Mouse (Mus musculus) heart, embryonic 12.5 days (tissue): Measurements from ENCODE around the gene Btbd8. TPM values are rescaled to one million over a fixed set of nuclear protein-coding genes. Genes with fewer than 3 reads are reported as not detected.
A peak's percentile ranks its signal among the peaks of the same experiment; 100 is the strongest.

Source experiments
- ATAC-seq: fragments of 200-750 bp; cut with Nextera tagmentation; 2 replicates; pipeline ENCODE4 v1.8.0; 2017; ENCODE audit warnings: moderate TSS enrichment, moderate library complexity; ENCODE audit not compliant: insufficient number of reproducible peaks, low FRiP score
- H3K27ac ChIP-seq: fragments of 300-500 bp; sonication (generic); 2 replicates; pipeline ENCODE4 v1.5.1; 2016; ENCODE audit warnings: mild to moderate bottlenecking, moderate library complexity; ENCODE audit not compliant: poor library complexity, severe bottlenecking
- H3K27me3 ChIP-seq: fragments of 300-500 bp; sonication (generic); replicated peaks from 2 replicates; pipeline ENCODE4 v1.6.1; 2016; ENCODE audit warnings: mild to moderate bottlenecking, moderate library complexity
- H3K36me3 ChIP-seq: fragments of 300-500 bp; sonication (generic); 2 replicates; pipeline ENCODE4 v1.6.1; 2016; ENCODE audit warnings: mild to moderate bottlenecking, moderate library complexity
- H3K4me1 ChIP-seq: fragments of 300-500 bp; sonication (generic); replicated peaks from 2 replicates; pipeline ENCODE4 v1.6.1; 2016; ENCODE audit warnings: mild to moderate bottlenecking
- H3K4me2 ChIP-seq: fragments of 300-500 bp; sonication (generic); 2 replicates; pipeline ENCODE4 v1.6.1; 2016; ENCODE audit warnings: mild to moderate bottlenecking, moderate library complexity
- H3K4me3 ChIP-seq: fragments of 300-500 bp; sonication (generic); 2 replicates; pipeline ENCODE4 v1.5.1; 2016; ENCODE audit warnings: mild to moderate bottlenecking
- H3K9ac ChIP-seq: fragments of 300-500 bp; sonication (generic); 2 replicates; pipeline ENCODE4 v1.6.1; 2016; ENCODE audit warnings: mild to moderate bottlenecking, moderate library complexity
- H3K9me3 ChIP-seq: fragments of 300-500 bp; sonication (generic); replicated peaks from 2 replicates; pipeline ENCODE4 v1.6.1; 2016; ENCODE audit warnings: mild to moderate bottlenecking, moderate library complexity
- WGBS: fragments of 180-500 bp; shearing (Covaris S2); methylation state at CpG from one replicate; pipeline ENCODE4 v1.1.7; 2016; 5-methylcytosine and 5-hydroxymethylcytosine counted together
- polyA plus RNA-seq: library from polyadenylated mRNA; unstranded; fragments of >200 nt; fragmentation: Nextera tagmentation; extraction: Ambion mirVana; gene quantifications from 2 replicates; pipeline ENCODE4 v1.2.1, GENCODE M21; 2016

The Btbd8 gene
- polyA plus RNA-seq, 1 experiment from 2014 or later: 4.4 TPM

- H3K4me2 ChIP-seq: no peak overlapping the region
- no peaks in the 10 kb centered on the region for H3K36me3 ChIP-seq
- H3K4me1 ChIP-seq: 0 out of 2 replicates have a peak, but pooled peaks cover 2% of the 10 kb centered on the region
- no peaks in the 10 kb centered on the region for H3K9me3 ChIP-seq
- H3K27ac ChIP-seq: no peak overlapping the region
- no peaks in the 10 kb centered on the region for H3K27me3 ChIP-seq
- no peak overlapping the region for H3K4me3 ChIP-seq
- H3K9ac ChIP-seq: no peak overlapping the region
- WGBS: 91% methylated on average over 4 of the region's 4 CpGs
- no peak for ATAC-seq
These were observed 80.8 kb downstream of the Btbd8 start for GRCm38 (mm10) chr5:107518602-107519001.

GRCm38 (mm10) chr5:107521386-107521785, 83.6 kb downstream of the Btbd8 start:
- no peak overlapping the region for H3K9ac ChIP-seq
- H3K4me3 ChIP-seq: no peak overlapping the region
- ATAC-seq: no peak
- H3K36me3 ChIP-seq: no peaks in the 10 kb centered on the region
- no peaks in the 10 kb centered on the region for H3K9me3 ChIP-seq
- 0 out of 2 replicates have a peak, but pooled peaks cover 2% of the 10 kb centered on the region for H3K4me1 ChIP-seq
- no peaks in the 10 kb centered on the region for H3K27me3 ChIP-seq
- no peak overlapping the region for H3K4me2 ChIP-seq
- no peak overlapping the region for H3K27ac ChIP-seq
- 85% methylated on average over 6 of the region's 6 CpGs for WGBS

GRCm38 (mm10) chr5:107521897-107522296, 84.1 kb downstream of the Btbd8 start:
- 68% methylated on average over 7 of the region's 7 CpGs for WGBS
- ATAC-seq: no peak

GRCm38 (mm10) chr5:107524281-107524680, 86.5 kb downstream of the Btbd8 start:
- WGBS: 75% methylated on average over 10 of the region's 10 CpGs

More at GRCm38 (mm10) chr5:107521897-107522296, 84.1 kb downstream of the Btbd8 start:
- Histone ChIP-seq H3K9ac (no peak overlapping the region), H3K4me2 (no peak overlapping the region), H3K36me3 (no peaks in the 10 kb centered on the region), H3K27me3 (no peaks in the 10 kb centered on the region), H3K4me3 (no peak overlapping the region), H3K27ac (no peak overlapping the region), H3K4me1 (0 out of 2 replicates have a peak, but pooled peaks cover 2% of the 10 kb centered on the region), H3K9me3 (no peaks in the 10 kb centered on the region)

GRCm38 (mm10) chr5:107528856-107529255, 91.1 kb downstream of the Btbd8 start:
- Histone ChIP-seq H3K9me3 (no peaks in the 10 kb centered on the region), H3K27ac (no peak overlapping the region), H3K9ac (no peak overlapping the region), H3K4me1 (no peaks in the 10 kb centered on the region), H3K36me3 (no peaks in the 10 kb centered on the region), H3K27me3 (no peaks in the 10 kb centered on the region), H3K4me3 (no peak overlapping the region), H3K4me2 (no peak overlapping the region)
- 75% methylated on average over 3 of the region's 3 CpGs for WGBS
- no peak for ATAC-seq

More at GRCm38 (mm10) chr5:107524281-107524680, 86.5 kb downstream of the Btbd8 start:
- Histone ChIP-seq H3K4me3 (no peak overlapping the region), H3K27ac (no peak overlapping the region), H3K9me3 (no peaks in the 10 kb centered on the region), H3K27me3 (no peaks in the 10 kb centered on the region), H3K36me3 (no peaks in the 10 kb centered on the region), H3K4me1 (0 out of 2 replicates have a peak, but pooled peaks cover 2% of the 10 kb centered on the region), H3K4me2 (no peak overlapping the region), H3K9ac (no peak overlapping the region)
- no peak for ATAC-seq

- H3K9ac ChIP-seq: no peak overlapping the region
- no peak overlapping the region for H3K4me2 ChIP-seq
- H3K4me3 ChIP-seq: no peak overlapping the region
- no peaks in the 10 kb centered on the region for H3K36me3 ChIP-seq
- H3K27ac ChIP-seq: no peak overlapping the region
- H3K9me3 ChIP-seq: no peaks in the 10 kb centered on the region
- 35% methylated on average over 2 of the region's 2 CpGs for WGBS
- ATAC-seq: no peak
- H3K27me3 ChIP-seq: no peaks in the 10 kb centered on the region
- H3K4me1 ChIP-seq: no peaks in the 10 kb centered on the region
These were observed 95.8 kb downstream of the Btbd8 start for GRCm38 (mm10) chr5:107533590-107533989.

GRCm38 (mm10) chr5:107534581-107534980, 96.8 kb downstream of the Btbd8 start, which contains the start of gene 1700028K03Rik:
TSS of gene 1700028K03Rik (plus strand) at chr5:107534709.
- 65% methylated on average over 15 of the region's 15 CpGs for WGBS
- H3K27ac ChIP-seq: no peak within 1 kb of the TSS
- no peaks in the 10 kb centered on the region for H3K9me3 ChIP-seq
- H3K9ac ChIP-seq: no peak within 1 kb of the TSS
- peak; percentile 64 for ATAC-seq
- no peak within 1 kb of the TSS for H3K4me2 ChIP-seq
- no peaks in the 10 kb centered on the region for H3K27me3 ChIP-seq
- no peaks in the 10 kb centered on the region for H3K4me1 ChIP-seq
- no peak within 1 kb of the TSS for H3K4me3 ChIP-seq
- no peaks in the 10 kb centered on the region for H3K36me3 ChIP-seq

GRCm38 (mm10) chr5:107541696-107542095, 103.9 kb downstream of the Btbd8 start:
- no peak for ATAC-seq
- H3K4me1 ChIP-seq: no peaks in the 10 kb centered on the region
- H3K4me3 ChIP-seq: no peak overlapping the region
- no peak overlapping the region for H3K9ac ChIP-seq
- H3K36me3 ChIP-seq: no peaks in the 10 kb centered on the region
- WGBS: 49% methylated on average over 7 of the region's 7 CpGs
- no peak overlapping the region for H3K4me2 ChIP-seq
- no peaks in the 10 kb centered on the region for H3K27me3 ChIP-seq
- no peaks in the 10 kb centered on the region for H3K9me3 ChIP-seq
- no peak overlapping the region for H3K27ac ChIP-seq

GRCm38 (mm10) chr5:107545927-107546326, 108.1 kb downstream of the Btbd8 start:
- 80% methylated on average over 4 of the region's 4 CpGs for WGBS
- H3K27ac ChIP-seq: no peak overlapping the region
- no peak for ATAC-seq
- H3K36me3 ChIP-seq: peaks cover 19% of the 10 kb centered on the region
- no peak overlapping the region for H3K4me3 ChIP-seq
- no peak overlapping the region for H3K4me2 ChIP-seq
- no peaks in the 10 kb centered on the region for H3K27me3 ChIP-seq
- H3K9ac ChIP-seq: no peak overlapping the region
- no peaks in the 10 kb centered on the region for H3K9me3 ChIP-seq
- peaks cover 7% of the 10 kb centered on the region; the same call in 1 of the 2 replicates for H3K4me1 ChIP-seq

GRCm38 (mm10) chr5:107547955-107548354, 110.2 kb downstream of the Btbd8 start:
- peaks cover 33% of the 10 kb centered on the region for H3K36me3 ChIP-seq
- H3K9me3 ChIP-seq: no peaks in the 10 kb centered on the region
- WGBS: 66% methylated on average over 3 of the region's 3 CpGs
- H3K4me1 ChIP-seq: peaks cover 7% of the 10 kb centered on the region; the same call in 1 of the 2 replicates
- no peak overlapping the region for H3K27ac ChIP-seq
- no peaks in the 10 kb centered on the region for H3K27me3 ChIP-seq
- H3K4me3 ChIP-seq: no peak overlapping the region
- no peak overlapping the region for H3K4me2 ChIP-seq
- no peak overlapping the region for H3K9ac ChIP-seq
- ATAC-seq: peak; percentile 91

GRCm38 (mm10) chr5:107548444-107548843, 110.6 kb downstream of the Btbd8 start:
- peaks cover 35% of the 10 kb centered on the region for H3K36me3 ChIP-seq

GRCm38 (mm10) chr5:107554336-107554735, 116.5 kb downstream of the Btbd8 start:
- H3K4me2 ChIP-seq: no peak overlapping the region
- H3K36me3 ChIP-seq: peaks cover 47% of the 10 kb centered on the region
- no peak overlapping the region for H3K4me3 ChIP-seq
- 82% methylated on average over 5 of the region's 5 CpGs for WGBS
- H3K27me3 ChIP-seq: no peaks in the 10 kb centered on the region
- no peak for ATAC-seq
- H3K9ac ChIP-seq: no peak overlapping the region
- H3K9me3 ChIP-seq: no peaks in the 10 kb centered on the region
- H3K4me1 ChIP-seq: peaks cover 1% of the 10 kb centered on the region; the same call in 1 of the 2 replicates
- H3K27ac ChIP-seq: no peak overlapping the region

More at GRCm38 (mm10) chr5:107548444-107548843, 110.6 kb downstream of the Btbd8 start:
- WGBS: 79% methylated on average over 3 of the region's 3 CpGs
- Histone ChIP-seq H3K9me3 (no peaks in the 10 kb centered on the region), H3K4me1 (peaks cover 7% of the 10 kb centered on the region; the same call in 1 of the 2 replicates), H3K4me2 (no peak overlapping the region), H3K9ac (no peak overlapping the region), H3K27ac (no peak overlapping the region), H3K27me3 (no peaks in the 10 kb centered on the region), H3K4me3 (no peak overlapping the region)
- no peak for ATAC-seq
